Mouse (Mus musculus) cerebellum, postnatal 10 days (tissue): Measurements from ENCODE around the gene Traf7.

ENCODE experiments used
- DNase-seq, 2 experiments: peaks; one replicate each; pipeline ENCODE4 v3.0.0; 2021; ENCODE audit warnings: mixed read lengths in 2 of 2

Gene Traf7

DNA sequence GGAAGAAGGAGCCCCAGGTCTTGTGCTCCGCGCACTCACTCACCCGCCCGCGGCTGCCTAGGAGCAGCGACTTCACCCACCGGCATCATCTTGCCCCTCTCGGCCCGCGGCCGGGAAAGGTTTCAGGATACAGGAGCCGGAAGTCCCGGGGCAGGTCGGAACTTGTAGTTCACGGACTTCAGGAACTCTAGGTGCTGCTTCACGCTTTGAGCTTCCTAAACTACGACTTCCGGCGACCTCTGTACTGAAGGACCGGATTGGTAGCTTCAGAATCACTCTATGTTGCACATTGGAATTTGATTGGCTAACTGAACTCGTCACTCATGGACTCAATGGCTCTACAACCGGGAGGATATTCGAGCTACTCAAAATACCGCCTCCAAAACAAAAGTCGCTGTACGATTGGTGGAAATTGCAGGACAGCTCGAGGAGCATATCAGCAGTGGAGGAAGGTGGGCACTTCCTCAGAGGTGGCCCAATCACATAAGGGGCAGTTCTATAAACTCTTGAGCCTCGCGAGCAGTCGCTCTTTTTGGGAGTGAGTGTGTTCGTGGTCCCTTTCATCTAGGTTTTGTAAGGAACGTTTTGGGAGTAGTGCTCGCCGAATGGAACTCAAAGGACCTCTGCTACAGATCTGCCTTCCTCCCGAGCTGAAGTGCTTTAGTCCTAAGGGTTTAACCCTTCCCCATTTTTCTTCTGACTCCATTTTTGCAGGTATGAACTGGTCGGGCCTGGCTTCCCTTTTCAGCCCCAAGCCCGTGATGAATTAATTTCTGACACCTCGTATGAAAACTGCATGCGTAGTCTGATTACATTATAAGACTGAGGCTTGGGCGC is at the start of gene Traf7:
Gene Traf7, minus strand, starts transcription at position 216 of the 837 bp plus-strand sequence.
- DNase-seq = peak; percentile 92 to 94

DNA sequence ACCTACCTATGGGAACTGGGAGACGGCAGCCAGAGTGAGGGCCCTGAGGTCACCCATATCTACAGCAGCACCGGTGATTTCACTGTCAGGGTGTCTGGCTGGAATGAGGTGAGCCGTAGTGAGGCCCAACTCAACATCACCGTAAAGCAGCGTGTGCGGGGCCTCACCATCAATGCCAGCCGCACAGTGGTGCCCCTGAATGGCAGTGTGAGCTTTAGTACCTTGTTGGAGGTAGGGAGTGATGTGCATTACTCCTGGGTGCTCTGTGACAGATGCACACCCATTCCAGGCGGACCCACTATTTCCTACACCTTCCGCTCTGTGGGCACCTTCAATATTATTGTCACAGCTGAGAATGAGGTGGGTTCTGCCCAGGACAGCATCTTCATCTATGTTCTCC is 46.1 kb upstream of the Traf7 start:
- no peak for DNase-seq

DNA sequence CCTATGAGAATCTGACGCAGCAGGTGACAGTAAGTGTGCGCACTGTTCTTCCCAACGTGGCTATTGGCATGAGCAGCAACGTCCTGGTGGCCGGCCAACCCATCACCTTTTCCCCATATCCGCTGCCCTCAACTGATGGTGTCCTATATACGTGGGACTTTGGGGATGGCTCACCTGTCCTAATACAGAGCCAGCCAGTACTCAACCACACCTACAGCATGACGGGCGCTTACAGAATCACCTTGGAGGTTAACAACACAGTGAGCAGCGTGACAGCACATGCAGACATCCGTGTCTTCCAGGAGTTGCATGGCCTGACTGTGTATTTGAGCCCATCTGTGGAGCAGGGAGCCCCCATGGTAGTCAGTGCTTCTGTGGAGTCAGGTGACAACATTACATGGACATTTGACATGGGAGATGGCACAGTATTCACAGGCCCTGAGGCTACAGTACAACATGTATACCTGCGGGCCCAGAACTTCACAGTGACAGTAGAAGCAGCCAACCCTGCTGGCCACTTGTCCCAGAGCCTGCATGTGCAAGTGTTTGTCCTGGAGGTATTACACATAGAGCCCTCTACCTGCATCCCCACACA is 45.0 kb upstream of the Traf7 start:
- no peak for DNase-seq

DNA sequence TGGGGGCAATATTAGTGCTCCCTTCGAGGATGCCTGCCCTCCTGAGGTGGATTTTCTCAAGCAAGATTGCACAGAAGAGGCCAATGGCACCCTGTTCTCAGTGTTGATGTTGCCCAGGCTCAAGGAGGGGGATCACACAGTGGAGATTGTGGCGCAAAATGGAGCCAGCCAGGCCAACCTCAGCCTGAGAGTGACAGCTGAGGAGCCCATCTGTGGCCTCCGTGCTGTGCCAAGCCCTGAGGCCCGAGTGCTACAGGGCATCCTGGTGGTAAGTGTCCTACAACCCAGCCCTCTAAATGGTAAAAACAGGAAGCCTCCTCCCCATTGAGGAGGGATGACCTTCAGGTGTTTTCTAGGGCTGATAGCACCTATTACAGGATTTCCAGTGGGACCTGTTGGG is 42.1 kb upstream of the Traf7 start:
- DNase-seq = peak in 1 of 2 experiments; percentile 47

DNA sequence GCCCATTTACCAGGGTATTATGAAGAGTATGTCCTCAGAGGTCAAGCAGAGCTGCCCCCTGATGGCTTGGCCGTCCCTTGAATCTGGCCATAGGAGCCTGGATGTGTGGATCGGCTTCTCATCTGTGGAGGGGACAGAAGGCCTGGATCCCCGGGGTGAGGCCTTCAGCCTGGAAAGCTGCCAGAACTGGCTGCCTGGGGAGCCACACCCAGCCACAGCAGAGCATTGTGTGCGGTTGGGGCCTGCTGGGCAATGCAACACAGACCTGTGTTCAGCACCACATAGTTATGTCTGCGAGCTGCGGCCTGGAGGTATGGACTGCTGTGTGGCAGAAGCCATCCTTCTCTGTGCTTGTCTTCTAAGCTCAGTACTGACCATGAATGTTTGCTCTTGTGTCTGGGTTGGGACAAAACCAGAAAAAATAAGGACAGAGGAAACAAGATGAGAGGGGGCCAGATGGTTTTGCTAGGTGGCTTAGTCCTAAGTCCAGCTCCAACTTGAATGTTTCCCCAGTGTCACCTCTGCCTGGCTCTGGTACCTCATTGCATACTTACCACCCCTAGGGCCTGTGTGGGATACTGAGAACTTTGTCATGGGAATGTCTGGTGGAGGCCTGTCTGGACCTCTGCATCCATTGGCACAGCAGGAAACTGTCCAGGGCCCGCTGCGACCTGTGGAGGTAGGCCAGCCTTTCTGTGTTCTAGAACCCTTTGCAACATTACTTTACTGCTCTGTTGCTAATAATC is 39.5 kb upstream of the Traf7 start:
- DNase-seq = peak in 1 of 2 experiments; percentile 35

DNA sequence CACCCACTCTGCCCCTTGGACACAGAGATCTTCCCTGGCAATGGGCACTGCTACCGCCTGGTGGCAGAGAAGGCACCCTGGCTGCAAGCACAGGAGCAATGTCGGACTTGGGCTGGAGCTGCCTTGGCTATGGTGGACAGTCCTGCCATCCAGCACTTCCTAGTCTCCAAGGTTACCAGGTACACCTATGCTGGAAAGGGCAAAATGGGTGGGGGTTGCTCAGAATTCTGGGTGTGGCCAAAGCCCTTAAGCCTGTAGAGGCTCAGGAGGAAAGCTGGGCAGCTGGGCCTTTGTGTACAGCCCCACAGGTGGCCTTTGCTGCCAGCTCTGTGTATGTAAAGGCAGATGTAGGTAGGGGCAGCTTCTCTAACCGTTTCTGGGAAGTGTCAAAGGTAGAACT is 38.1 kb upstream of the Traf7 start:
- DNase-seq = no peak

DNA sequence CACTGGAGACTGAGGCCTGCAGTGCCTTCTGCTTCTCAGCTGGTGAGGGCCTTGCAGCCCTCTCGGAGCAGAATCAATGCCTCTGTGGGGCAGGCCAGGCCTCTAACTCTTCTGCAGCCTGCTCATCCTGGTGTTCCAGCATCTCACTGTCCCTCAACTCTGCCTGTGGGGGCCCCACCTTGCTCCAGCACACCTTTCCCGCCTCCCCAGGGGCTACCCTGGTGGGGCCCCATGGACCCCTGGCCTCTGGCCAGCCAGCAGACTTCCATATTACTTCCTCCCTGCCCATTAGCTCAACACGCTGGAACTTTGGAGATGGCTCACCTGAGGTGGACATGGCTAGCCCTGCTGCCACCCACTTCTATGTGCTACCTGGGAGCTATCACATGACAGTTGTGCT is 37.4 kb upstream of the Traf7 start:
- no peak for DNase-seq

DNA sequence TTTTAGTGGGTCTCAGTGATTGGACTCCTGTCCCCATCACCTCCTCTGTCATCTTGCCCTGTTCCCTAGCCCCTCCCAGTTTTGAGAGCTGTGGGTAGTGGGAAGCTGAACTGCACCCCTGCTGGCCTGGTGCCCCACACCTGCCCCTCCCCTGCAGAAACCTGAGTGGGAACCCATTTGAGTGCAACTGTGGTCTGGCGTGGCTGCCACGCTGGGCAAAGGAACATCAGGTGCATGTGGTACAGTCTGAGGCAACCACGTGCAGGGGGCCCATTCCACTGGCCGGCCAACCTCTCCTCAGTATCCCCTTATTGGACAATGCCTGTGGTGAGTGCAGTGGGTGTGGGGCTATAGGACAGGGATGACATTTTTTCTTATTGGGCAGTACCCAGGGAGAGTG is 36.7 kb upstream of the Traf7 start:
- DNase-seq = no peak

DNA sequence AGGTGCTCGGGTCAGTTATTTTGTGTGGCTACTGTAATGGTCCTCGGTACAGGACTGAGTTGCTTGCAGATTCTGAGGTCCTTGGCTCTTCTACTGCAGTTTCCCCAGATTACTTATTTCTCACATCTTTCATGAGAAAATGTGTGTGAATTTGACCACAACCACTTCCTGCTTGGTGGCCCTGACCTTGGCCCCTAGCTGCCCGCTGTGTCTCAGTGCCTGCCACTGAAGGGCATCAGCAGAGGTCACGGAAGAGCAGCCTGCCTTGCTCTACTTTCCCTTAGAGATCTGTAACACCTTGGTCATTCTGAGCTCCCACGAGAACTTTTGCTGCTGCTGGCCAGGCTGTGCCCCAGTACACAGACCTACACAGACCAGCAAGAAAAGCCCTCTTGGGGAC is 35.9 kb upstream of the Traf7 start:
- DNase-seq = no peak

DNA sequence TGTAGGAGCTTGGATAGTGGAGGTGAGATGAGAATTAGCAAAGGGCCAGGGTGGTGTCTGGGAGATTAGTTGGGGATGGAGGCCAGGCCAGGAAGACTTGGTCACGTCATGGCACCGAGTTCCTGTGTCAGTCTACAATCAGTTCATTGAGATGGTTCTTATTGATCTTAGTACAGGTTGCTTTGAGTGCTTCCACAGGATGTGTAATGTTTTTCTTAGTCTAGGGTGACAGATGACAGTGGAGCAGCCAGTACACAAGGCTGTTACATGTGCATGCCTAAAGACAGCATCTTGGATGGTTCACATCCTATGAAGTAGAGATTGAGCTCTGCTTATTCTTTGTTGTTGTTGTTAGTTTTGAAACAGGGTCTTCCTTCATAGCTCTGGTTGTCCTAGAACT is 33.9 kb upstream of the Traf7 start:
- no peak for DNase-seq

DNA sequence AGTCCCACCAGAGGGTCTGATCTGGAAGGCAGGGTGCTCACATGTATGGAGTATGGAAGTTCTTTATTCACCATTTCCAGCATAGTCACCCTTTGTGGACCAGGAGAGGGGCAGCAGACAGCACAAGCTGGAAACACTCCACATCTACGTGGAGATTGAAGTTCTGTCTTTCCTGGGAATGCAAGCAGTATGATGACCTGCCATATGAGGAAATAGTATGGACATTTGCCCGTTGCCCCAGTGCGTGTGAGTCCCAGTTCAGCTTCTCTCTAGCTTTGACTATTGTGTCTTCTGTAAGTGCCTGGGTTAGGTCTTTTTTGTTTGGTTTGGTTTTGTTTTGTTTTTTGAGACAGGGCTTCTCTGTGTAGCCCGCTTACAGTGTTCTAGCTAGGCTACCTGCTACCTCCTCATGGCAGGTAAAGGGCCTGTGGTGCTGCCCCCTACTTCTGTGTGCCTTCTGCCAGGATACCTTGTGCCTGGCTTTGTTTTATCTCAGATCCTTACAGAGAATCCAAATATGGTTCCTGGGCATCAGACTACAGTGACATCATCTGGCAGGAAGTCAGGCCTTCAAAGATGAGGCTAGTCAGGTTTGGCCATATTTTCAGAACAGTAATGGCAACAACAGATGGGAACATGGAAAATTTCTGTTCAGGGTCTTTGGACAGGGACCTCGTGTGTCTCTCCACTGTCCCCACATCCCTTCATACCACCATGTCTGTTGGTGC is 32.7 kb upstream of the Traf7 start:
- DNase-seq = peak; percentile 59 to 68

DNA sequence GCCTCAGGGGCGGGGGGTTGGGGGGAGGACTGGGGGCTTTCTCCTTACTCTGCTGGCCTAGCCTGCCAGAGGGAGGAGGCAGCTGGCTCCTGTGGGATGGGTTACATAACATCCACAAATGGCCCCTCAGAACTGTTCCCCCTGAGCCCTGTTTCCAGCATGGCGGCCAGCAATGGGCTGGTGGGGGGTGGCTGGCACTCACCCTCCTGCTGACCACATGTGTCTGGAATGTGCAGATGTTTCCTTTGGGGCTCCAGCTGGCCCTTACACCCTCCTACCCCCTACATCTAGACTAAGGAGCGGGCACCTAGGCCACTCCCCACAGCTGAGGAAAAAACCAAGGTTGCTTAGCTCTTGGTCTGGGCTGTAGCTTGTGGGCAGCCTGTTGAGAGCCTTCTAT is 31.4 kb upstream of the Traf7 start:
- DNase-seq = no peak

DNA sequence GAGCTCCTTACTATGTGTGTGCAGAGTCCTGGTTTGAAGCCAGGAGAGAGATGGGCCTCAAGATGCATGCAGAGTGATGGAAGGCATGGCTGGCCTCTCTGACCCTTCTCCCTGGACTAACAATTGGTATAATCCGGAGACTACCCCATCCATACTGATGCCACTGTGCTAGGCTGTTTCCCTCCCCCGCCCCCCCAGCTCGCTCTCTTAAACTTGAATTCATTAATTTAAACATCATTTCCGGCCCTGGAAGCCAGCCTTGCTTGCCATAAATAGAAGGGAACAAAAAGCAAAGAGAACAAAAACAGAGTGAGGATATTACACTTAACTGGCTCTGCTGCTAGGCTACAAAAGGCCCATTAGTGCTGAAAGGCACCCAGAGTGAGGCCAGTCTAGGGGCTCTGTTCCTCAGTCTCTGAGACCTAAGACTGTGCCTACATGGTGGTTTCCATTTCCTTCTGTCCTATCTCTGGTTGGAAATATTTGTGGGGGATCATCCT is 30.9 kb upstream of the Traf7 start:
- no peak for DNase-seq

DNA sequence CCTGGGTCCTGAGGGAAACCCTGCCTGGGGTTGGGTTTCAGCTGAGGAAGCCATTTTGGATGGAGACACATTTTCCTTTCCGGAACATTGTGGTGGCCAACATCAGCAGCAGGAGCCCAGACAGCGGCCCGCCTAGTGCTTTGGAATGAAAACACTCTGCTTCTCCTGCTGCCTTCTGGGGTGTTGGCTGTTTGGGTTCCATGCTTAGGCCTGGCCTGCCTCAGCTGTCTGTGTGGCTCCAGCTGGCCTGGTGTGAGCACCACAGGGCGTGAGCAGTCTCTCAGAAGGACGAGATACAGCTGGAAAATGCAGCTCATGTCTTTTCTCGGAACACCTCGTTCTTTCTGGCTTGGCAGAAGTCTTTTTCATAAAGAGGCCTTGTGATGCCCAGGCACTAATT is 29.4 kb upstream of the Traf7 start:
- DNase-seq = no peak

DNA sequence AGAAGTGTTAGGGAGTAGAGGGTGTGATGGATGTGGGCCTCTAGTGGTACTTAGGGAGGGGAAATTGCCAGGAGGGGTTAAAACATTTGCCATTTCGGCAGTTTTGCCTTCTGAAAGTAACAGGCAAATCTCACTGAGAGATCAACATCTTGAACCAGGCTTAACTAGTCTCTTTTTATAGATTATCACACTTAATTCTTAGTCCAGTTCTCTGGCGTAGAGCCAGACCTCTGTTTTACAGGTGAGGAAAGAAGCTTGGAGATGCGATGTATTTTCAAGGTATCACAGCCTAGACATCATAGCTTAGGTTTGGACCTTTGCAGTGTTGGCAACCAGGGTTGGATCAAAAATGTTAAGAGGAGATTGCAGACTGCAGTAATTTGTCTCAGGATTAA is 23.3 kb upstream of the Traf7 start:
- peak; percentile 28 to 49 for DNase-seq

DNA sequence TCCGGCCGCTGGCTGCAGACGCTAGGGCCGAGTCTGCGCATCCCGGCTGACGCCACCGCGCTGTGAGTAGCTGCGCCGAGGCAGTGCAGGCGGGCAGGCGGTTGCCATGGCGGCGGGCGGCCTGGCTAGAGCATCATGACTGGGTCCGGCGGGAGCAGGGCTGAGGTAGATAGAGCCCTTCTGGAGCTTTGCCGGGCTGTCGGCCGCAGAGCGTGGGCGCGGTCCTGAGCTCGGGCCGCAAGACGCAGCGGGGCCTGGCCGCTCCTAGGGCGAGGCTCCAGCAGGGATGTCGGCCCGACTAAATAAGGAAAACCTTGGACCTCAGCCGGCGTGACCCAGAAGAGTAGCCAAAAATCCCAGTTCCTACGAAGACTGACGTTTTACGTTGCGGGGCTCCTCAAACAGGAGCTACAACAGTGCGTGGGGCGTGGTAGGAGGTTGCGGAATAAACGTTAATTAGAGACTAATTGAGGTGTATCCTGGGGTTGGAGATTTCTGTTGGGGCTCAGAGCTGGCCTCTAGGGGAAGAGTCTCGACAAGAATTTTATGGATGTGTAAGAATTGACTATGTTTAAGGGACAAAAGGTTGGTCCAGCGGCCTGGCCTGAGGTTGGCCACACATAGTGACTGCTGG is 22.8 kb upstream of the Traf7 start:
- peak; percentile 90 to 92 for DNase-seq

DNA sequence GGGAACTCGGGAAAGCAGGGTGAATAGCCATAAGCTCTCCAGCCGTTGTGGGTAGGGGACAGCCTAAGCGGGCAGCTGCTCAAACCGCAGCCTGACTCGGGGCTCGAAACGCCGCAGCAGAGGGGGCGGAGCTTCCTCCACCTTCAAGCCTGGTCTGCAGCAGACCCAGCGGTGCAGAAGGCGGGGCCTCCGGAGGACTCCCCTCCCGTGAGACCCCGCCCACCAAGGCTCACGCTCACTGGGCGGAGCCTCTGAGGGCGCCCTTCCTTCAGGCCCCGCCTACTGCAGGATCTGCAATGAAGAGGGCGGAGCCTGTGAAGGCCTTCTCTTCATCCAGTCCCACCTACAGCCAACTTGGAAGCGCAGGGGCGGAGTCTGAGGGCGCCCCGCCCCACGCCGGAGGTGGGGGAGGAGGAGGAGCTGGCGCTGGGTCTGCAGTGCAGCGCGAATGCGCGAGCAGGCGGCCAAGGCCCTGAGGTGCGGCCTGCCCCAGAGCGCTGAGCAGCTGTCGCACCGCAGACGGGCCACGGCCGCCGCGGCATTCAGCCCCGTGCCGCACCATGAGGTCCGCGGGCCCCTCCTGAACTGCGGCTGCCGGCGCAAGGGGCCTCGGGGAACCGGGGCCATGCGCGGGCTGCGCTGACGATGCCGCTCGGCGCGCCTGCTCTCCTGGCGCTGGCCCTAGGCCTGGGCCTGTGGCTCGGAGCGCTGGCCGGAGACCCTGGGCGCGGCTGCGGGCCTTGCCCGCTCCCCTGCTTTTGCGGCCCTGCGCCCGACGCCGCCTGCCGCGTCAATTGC is 22.1 kb upstream of the Traf7 start, which contains the start of gene Pkd1:
Gene Pkd1, plus strand, starts transcription at position 217 of the 798 bp plus-strand sequence.
- peak; percentile 97 to 98 for DNase-seq

DNA sequence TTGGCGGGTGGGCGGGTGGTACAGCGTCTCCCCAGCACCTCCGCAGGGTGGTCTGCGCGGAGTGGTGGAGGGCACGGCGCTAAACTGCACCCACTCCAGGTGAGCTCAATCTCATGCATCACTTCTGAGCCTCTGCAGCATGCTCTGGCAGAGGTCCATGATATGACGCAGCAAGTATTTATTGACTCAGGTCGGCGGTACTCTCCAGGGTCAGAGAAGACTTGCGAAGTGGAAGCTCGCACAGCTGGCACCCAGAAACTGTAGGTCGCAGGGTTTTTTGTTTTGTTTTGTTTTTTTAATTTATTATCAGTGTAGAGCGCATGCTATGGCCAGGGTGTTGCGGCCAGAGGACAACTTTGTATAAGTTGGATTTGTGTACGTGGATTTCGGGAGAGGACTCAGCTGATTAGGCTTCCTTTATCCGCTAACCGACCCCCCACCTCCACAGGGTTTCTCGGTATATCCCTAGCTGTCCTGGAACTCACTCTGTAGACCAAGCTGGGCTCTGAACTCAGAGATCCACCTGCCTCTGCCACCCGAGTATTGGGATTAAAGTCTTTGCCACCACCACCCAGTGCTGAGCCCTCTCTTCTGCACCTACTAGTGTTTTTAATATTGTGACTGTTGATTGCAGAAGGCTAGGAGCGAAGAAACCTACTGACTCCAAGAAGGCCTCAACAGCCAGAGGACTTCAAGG is 21.3 kb upstream of the Traf7 start:
- DNase-seq = peak; percentile 56 to 71

DNA sequence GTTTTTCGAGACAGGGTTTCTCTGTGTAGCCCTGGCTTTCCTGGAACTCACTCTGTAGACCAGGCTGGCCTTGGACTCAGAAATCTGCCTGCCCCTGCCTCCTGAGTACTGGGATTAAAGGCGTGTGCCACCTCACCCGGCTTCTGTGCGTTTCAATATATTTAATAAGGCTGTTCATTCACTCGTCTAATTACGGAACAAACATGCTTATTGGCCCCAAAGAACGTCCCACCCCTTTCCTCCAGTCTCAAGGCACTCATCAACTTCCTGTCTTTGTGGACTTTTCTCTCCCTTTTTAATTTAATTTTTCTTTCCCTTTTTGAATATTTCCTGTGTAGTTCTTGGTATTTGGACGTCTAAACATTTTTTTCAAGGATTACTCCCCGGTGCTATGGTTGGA is 20.7 kb upstream of the Traf7 start:
- DNase-seq = no peak

DNA sequence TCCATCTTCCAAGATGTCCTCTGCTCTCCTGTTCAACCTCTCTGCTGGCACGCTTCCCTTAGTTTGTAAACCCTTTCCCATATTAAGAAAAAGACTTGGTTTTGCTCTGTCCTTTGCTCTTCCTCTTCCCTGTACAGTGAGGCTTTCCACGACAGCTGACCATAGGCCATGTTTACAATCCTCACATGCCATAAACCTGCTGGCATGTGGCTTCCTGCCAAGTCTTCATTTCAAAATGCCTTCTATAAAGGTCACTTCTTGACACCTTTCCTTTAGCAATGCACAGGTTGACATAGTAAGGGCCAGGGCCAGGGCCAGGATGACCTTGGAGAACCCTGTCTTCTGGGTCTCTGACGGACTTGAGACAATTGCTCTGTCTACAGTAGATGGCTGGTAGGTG is 18.5 kb upstream of the Traf7 start:
- no peak for DNase-seq

DNA sequence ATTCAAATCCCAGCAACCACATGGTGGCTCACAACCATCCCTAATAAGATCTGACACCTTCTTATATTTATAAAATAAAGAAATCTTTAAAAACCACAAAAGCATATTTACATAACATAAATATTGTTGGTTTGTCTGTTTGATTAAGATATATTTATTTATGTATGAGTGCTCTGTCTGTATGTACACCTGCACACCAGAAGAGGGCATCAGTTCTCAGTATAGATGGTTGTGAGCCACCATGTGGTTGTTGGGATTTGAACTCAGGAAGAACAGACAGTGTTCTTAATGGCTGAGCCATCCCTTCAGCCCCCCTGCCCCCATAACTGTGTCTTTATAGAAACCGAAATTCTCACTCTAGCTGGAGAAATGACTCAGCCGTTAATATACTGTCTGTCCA is 17.5 kb upstream of the Traf7 start:
- DNase-seq = no peak
